Mouse (Mus musculus) embryonic fibroblast, embryonic 13.5 days (primary cell): ENCODE results near the gene Akip1.

Source experiments
- CTCF ChIP-seq: IDR thresholded peaks from 2 replicates; pipeline ENCODE4 v1.5.1; 2011; ENCODE audit warnings: mild to moderate bottlenecking, control low read depth, low read length, moderate library complexity, borderline replicate concordance; ENCODE audit not compliant: insufficient read depth
- POLR2A ChIP-seq: IDR thresholded peaks from 2 replicates; pipeline ENCODE4 v1.6.1; 2011; ENCODE audit warnings: low read depth, mild to moderate bottlenecking, control low read depth, low read length, moderate library complexity

DNA sequence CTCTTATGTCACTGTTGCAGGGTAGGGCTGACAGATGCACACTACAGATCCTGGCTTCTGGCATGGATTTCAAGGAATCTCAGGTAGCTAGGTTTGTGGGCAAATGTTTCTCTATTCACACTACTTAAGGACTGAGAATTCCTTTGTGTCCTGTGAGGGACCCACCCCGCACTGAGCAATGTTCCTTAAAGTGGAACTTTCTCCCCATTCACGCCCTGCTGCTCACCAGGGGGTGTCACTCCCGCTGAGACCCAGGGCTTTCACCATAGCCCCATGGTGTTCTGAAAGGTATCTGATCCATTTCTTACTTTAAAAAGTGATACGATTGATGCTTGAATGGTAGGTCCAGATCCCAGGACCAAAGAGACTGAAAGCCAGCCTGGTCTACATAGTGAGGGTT, 769 bp upstream of the Akip1 start:
- no peak for TF ChIP-seq POLR2A
- TF ChIP-seq CTCF, result no peak
